In the genomic region with DNA sequence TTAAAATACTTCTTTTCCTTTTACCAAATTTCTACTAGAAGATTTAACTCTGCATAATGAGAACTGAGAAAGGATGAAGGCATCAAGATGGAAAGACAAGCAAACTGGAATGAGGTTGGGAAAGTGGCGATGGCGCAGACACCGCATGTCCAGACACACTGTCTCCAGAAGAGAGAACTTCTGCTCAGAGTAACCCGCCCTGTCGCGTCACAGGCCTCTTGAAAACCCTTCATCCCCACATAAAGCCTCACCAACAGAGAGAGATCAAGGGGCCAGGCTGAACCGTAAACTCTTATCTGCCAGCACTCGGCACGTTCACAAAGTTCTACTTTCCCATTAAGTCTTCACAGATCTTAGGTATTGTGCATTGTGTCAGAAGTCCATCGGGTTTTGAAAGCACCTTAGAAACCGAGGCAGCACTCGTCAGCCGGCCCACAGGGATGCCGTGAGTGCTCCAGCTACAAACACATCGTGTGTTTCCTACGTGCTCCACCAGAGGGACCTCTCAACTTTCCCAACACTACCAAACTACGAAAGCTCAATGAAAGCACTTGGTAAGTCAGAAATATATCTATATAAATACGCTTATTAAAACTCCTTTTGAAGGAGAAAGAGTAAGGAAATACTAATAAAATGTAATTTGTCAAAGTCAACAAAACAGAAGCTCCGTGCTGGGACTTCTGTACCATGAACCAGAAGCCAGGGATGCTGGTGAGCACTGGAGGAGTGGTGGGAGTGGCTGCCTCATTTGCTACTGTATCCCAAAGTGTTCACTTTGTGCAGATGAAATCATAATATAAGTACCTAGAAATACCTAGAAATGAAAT, we compare ENCODE assay signal across 9 mouse cellular contexts. TPM values are rescaled to one million over a fixed set of nuclear protein-coding genes. Genes with fewer than 3 reads are reported as not detected.
A peak's percentile ranks its signal among the peaks of the same experiment; 100 is the strongest.
DNase-seq lines count a peak whose midpoint lies in the region; ATAC-seq and TF ChIP-seq lines count a peak whose summit lies in the region.
"Had no signal": no experiment of that assay in that cellular context is flagged by ENCODE, and none has a peak within 500 bp of the region (broad histone marks: within the 10 kb centered on the region; RNA-seq: fewer than 3 reads in every experiment).

No protein-coding gene starts in this region.

- H3K27me3 ChIP-seq in MEL (ENCODE audit: control insufficient read depth in 1 of 2, insufficient read depth in 2 of 2, low read length in 2 of 2) = no peaks in the 10 kb centered on the region
- no peaks in the 10 kb centered on the region for H3K27me3 ChIP-seq in heart, adult 2 months (ENCODE audit: control insufficient read depth, insufficient read depth, low read length)
- H3K27me3 ChIP-seq in liver, postnatal 0 days (ENCODE audit: insufficient read depth, low read length) = no peaks in the 10 kb centered on the region
- H3K27me3 ChIP-seq: lung, embryonic 15.5 days had no signal

- TF ChIP-seq CTCF in MEL (IDR thresholded peaks at IDR 0.05 in 2 of 3, conservative IDR thresholded peaks at IDR 0.05 in 1 of 3; ENCODE audit: control insufficient read depth in 1 of 3, insufficient read depth in 1 of 3, low read depth in 2 of 3, low read length in 3 of 3, poor library complexity in 1 of 3, severe bottlenecking in 1 of 3) = peak; percentile 37 to 56 (median 45)
- TF ChIP-seq CTCF in heart, adult 2 months (IDR thresholded peaks at IDR 0.05) = peak; percentile 89
- peak; percentile 72 for TF ChIP-seq CTCF in liver, postnatal 0 days (IDR thresholded peaks at IDR 0.05; ENCODE audit: low read depth)

- no peak overlapping the region for H3K4me3 ChIP-seq in MEL (ENCODE audit: control insufficient read depth in 1 of 2, insufficient read depth in 1 of 2, low read depth in 2 of 2, low read length in 2 of 2)
- H3K4me3 ChIP-seq in heart, adult 2 months = no peak overlapping the region
- no peak overlapping the region for H3K4me3 ChIP-seq in liver, postnatal 0 days (ENCODE audit: low read depth, low read length)
- H3K4me3 ChIP-seq: lung, embryonic 15.5 days had no signal

- H3K4me2 ChIP-seq in liver, postnatal 0 days (ENCODE audit: low read depth, low read length) = no peak overlapping the region
- H3K4me2 ChIP-seq: lung, embryonic 15.5 days had no signal

- WGBS in heart, adult 2 months = 38% methylated on average over 19 of the region's 19 CpGs
- WGBS in liver, postnatal 0 days (ENCODE audit: insufficient replicate concordance) = 61% methylated on average over 19 of the region's 19 CpGs

- intact Hi-C loops in heart, postnatal 25 days (cut with DNase I) = loop anchor here (1.0 to 5.0 kb wide), 2 partner anchors 34 to 95 kb away; a partner anchor contains a TSS
- intact Hi-C loops in heart, adult 2 months (cut with DNase I) = loop anchor here (1.0 to 2.0 kb wide), 2 partner anchors 41 to 95 kb away; a partner anchor contains a TSS

- no peak for ATAC-seq in liver, postnatal 0 days

- peak; percentile 82 for DNase-seq in heart, adult 11 months
- no peak for DNase-seq in heart, postnatal 25 days (ENCODE audit: low spot score)
- DNase-seq in MEL (ENCODE audit: low read depth, low spot score) = peak; percentile 57
- peak; percentile 59 for DNase-seq in cerebellum, adult 9-10 months
- peak; percentile 32 to 52 for DNase-seq in heart, adult 2 months
- peak; percentile 47 to 71 for DNase-seq in kidney, postnatal 25 days
- peak; percentile 40 for DNase-seq in liver, postnatal 0 days
- peak; percentile 50 for DNase-seq in right cerebral cortex, postnatal 4 days

- H3K4me1 ChIP-seq in MEL (ENCODE audit: control insufficient read depth in 1 of 2, insufficient read depth in 2 of 2, low read length in 2 of 2) = peaks cover 8 to 21% of the 10 kb centered on the region in 2 experiments
- no peaks in the 10 kb centered on the region; the same call in 1 of the 2 replicates for H3K4me1 ChIP-seq in heart, adult 2 months (ENCODE audit: control insufficient read depth, insufficient read depth, low read length)
- H3K4me1 ChIP-seq in liver, postnatal 0 days (ENCODE audit: insufficient read depth) = no peaks in the 10 kb centered on the region

- H3K9ac ChIP-seq in MEL (ENCODE audit: control insufficient read depth, low read depth, low read length, poor library complexity, severe bottlenecking) = no peak overlapping the region
- H3K9ac ChIP-seq in heart, adult 2 months (ENCODE audit: low read depth, low read length) = no peak overlapping the region
- H3K9ac ChIP-seq in liver, postnatal 0 days (replicated peaks) = no peak overlapping the region
- H3K9ac ChIP-seq: lung, embryonic 15.5 days had no signal

- TF ChIP-seq POLR2A in MEL (IDR thresholded peaks at IDR 0.05; ENCODE audit: control insufficient read depth in 1 of 2, insufficient read depth in 1 of 2, low read depth in 1 of 2, low read length in 2 of 2, poor library complexity in 1 of 2) = no peak
- no peak for TF ChIP-seq POLR2A in heart, adult 2 months (IDR thresholded peaks at IDR 0.05; ENCODE audit: insufficient read depth, low read depth, low read length)

- no peak for TF ChIP-seq EP300 in MEL (IDR thresholded peaks at IDR 0.05; ENCODE audit: low read depth in 1 of 2, low read length in 2 of 2)
- no peak for TF ChIP-seq EP300 in heart, adult 2 months (IDR thresholded peaks at IDR 0.05; ENCODE audit: insufficient read depth, low read depth, low read length)
- TF ChIP-seq EP300 in liver, postnatal 0 days (IDR thresholded peaks at IDR 0.05; ENCODE audit: low read depth) = no peak

- peaks cover 12 to 21% of the 10 kb centered on the region in 2 experiments for H3K36me3 ChIP-seq in MEL (ENCODE audit: control insufficient read depth in 1 of 2, insufficient read depth in 2 of 2, low read length in 2 of 2)
- no peaks in the 10 kb centered on the region for H3K36me3 ChIP-seq in heart, adult 2 months (ENCODE audit: control insufficient read depth, insufficient read depth, low read length)
- H3K36me3 ChIP-seq in liver, postnatal 0 days (replicated peaks; ENCODE audit: insufficient read depth, low read length) = 0 out of 2 replicates have a peak, but pooled peaks cover 3% of the 10 kb centered on the region
- H3K36me3 ChIP-seq: lung, embryonic 15.5 days had no signal

- no peak overlapping the region for H3K27ac ChIP-seq in MEL (ENCODE audit: control insufficient read depth, low read depth, low read length)
- H3K27ac ChIP-seq in heart, adult 2 months = no peak overlapping the region
- H3K27ac ChIP-seq in liver, postnatal 0 days (ENCODE audit: low read depth) = no peak overlapping the region
- H3K27ac ChIP-seq: lung, embryonic 15.5 days had no signal

- H3K9me3 ChIP-seq in MEL (replicated peaks; ENCODE audit: insufficient read depth, low read length) = no peaks in the 10 kb centered on the region
- no peaks in the 10 kb centered on the region for H3K9me3 ChIP-seq in liver, postnatal 0 days (ENCODE audit: low read length)
- H3K9me3 ChIP-seq: lung, embryonic 15.5 days had no signal

- TF ChIP-seq RAD21 in MEL (IDR thresholded peaks at IDR 0.05; ENCODE audit: low read depth, low read length) = peak; percentile 47

- peaks cover 12% of the 10 kb centered on the region for H3K79me2 ChIP-seq in MEL (ENCODE audit: control insufficient read depth, insufficient read depth, low read length, poor library complexity)
- H3K79me2 ChIP-seq in heart, adult 2 months (replicated peaks; ENCODE audit: control insufficient read depth, insufficient read depth, low read length) = peaks cover 5% of the 10 kb centered on the region

TF ChIP-seq in MEL, 35 proteins besides CTCF, POLR2A, EP300 and RAD21:
- TF ChIP-seq ZC3H11A (IDR thresholded peaks at IDR 0.05; ENCODE audit: low read depth, low read length) = peak; percentile 31; the same call in 1 of the 2 replicates
- 0 out of 2 replicates have a peak, but pooled peaks have one; percentile 31 for TF ChIP-seq SIN3A (IDR thresholded peaks at IDR 0.05; ENCODE audit: low read length)
- TF ChIP-seq NRF1 (IDR thresholded peaks at IDR 0.05; ENCODE audit: insufficient read depth, low read depth, low read length, poor library complexity, severe bottlenecking) = no peak
- peak; percentile 54 for TF ChIP-seq SMC3 (IDR thresholded peaks at IDR 0.05; ENCODE audit: low read depth, low read length)
TF ChIP-seq in MEL: peak in this region for 3.

RNA-seq across cellular contexts. Expression of a gene that starts 39.4 kb away (rescaled TPM):
- 100 to 1,000 TPM; 101 to 106 TPM for total RNA-seq in heart, postnatal 25 days (2021)
- 0.13 and 0.15 TPM in 2 replicates for total RNA-seq in MEL (2012; rRNA removed)
- under 1 TPM in 1 of 2 experiments, not detected in 1; 0.15 TPM for polyA plus RNA-seq in MEL (2012; ENCODE audit: insufficient read depth in 1 of 2, insufficient read length in 2 of 2, low read depth in 1 of 2, low replicate concordance in 2 of 2, missing spikeins in 1 of 2)
- total RNA-seq in heart, adult 2 months (2021) = 10 to 100 TPM; 88.7 to 92.5 TPM
- 53.5 and 86.5 TPM in 2 replicates for polyA plus RNA-seq in heart, adult 2 months (2012; rRNA removed)
- 2.5 and 2.7 TPM in 2 replicates for polyA plus RNA-seq in liver, postnatal 0 days (2015; fragmentation: Nextera tagmentation; extraction: Ambion mirVana)

RNA-seq across cellular contexts. Expression of a gene that starts 40.8 kb away (rescaled TPM):
- 10 to 100 TPM; 11.8 to 12.3 TPM for total RNA-seq in heart, postnatal 25 days (2021)
- total RNA-seq in MEL (2012; rRNA removed) = 10.8 and 11.3 TPM in 2 replicates
- 10 to 100 TPM in 1 of 2 experiments, not detected in 1; 11.5 TPM for polyA plus RNA-seq in MEL (2012; ENCODE audit: insufficient read depth in 1 of 2, insufficient read length in 2 of 2, low read depth in 1 of 2, low replicate concordance in 2 of 2, missing spikeins in 1 of 2)
- 10 to 100 TPM; 12.3 to 13.2 TPM for total RNA-seq in heart, adult 2 months (2021)
- 2.8 and 6.5 TPM in 2 replicates for polyA plus RNA-seq in heart, adult 2 months (2012; rRNA removed)
- polyA plus RNA-seq in liver, postnatal 0 days (2015; fragmentation: Nextera tagmentation; extraction: Ambion mirVana) = 0.90 and 1.3 TPM in 2 replicates

Comparison
In these comparisons a context has a peak if more than half of its experiments do, and no peak if none do; other contexts are left out.
1. RNA of a gene that starts 39.4 kb away (total RNA-seq): 101 to 106 TPM in heart, postnatal 25 days and 88.7 to 92.5 TPM in heart, adult 2 months; 0.13 to 0.15 TPM in MEL; every median in the first group is over 10 times any median in the second.
2. Peak in every context shown above with its lines, with median percentiles within 50 percentile points of each other: CTCF ChIP-seq.